Mouse (Mus musculus) olfactory bulb, adult 2 months (tissue): ENCODE measurements around the gene Bmp8b.

ENCODE experiments used
- CTCF ChIP-seq: fragments of 200-500 bp; IDR thresholded peaks from 2 replicates; pipeline ENCODE4 v1.5.1; 2012; ENCODE audit warnings: low read depth, mild to moderate bottlenecking, low read length, moderate library complexity; ENCODE audit not compliant: insufficient read depth
- POLR2A ChIP-seq: fragments of 200-500 bp; IDR thresholded peaks from 2 replicates; pipeline ENCODE4 v1.6.1; 2012; ENCODE audit warnings: mild to moderate bottlenecking, low read depth, low read length, moderate library complexity; ENCODE audit not compliant: insufficient read depth

DNA sequence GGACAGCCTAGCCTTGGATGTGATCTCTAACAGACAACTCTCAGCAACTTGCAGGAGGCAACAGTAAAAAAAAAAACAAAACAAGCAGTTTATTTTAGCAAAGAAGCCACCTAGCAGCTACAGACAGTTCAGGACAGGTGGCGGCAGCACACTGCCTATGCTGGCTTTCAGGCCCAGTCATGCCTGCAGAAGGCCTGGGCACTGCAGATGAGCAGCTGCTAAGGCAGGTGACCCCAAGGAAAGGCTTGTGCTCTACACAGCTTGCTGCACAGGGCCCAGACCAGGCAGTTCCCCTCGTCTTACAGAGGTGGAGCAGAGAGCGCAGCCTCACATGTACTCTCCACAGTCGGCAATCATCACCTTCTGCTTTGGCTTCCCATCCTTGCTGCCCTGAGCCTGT is 22.1 kb downstream of the Bmp8b start:
- no peak for TF ChIP-seq CTCF
- TF ChIP-seq POLR2A: no peak
